Mouse (Mus musculus) embryonic facial prominence, embryonic 10.5 days (tissue): ENCODE measurements around the gene Safb2. TPM values are rescaled to one million over a fixed set of nuclear protein-coding genes. Genes with fewer than 3 reads are reported as not detected.

Experiments used
- DNase-seq: peaks from one replicate; pipeline ENCODE4 v3.0.0-alpha.2; 2017; ENCODE audit warnings: low spot score
- H3K27ac ChIP-seq: fragments of 300-500 bp; sonication (generic); replicated peaks from 2 replicates; pipeline ENCODE4 v1.5.1; 2016; ENCODE audit warnings: mild to moderate bottlenecking
- H3K27me3 ChIP-seq: fragments of 300-500 bp; sonication (generic); replicated peaks from 2 replicates; pipeline ENCODE4 v1.6.1; 2016; ENCODE audit warnings: low read depth, mild to moderate bottlenecking; ENCODE audit not compliant: poor library complexity, severe bottlenecking
- H3K36me3 ChIP-seq: fragments of 300-500 bp; sonication (generic); replicated peaks from 2 replicates; pipeline ENCODE4 v1.6.1; 2016; ENCODE audit warnings: mild to moderate bottlenecking, moderate library complexity
- H3K4me1 ChIP-seq: fragments of 300-500 bp; sonication (generic); 2 replicates; pipeline ENCODE4 v1.6.1; 2016
- H3K4me3 ChIP-seq: fragments of 300-500 bp; sonication (generic); 2 replicates; pipeline ENCODE4 v1.5.1; 2016; ENCODE audit warnings: mild to moderate bottlenecking, moderate library complexity
- H3K9me3 ChIP-seq: fragments of 300-500 bp; sonication (generic); 2 replicates; pipeline ENCODE4 v1.6.1; 2016; ENCODE audit warnings: mild to moderate bottlenecking
- WGBS: fragments of 180-500 bp; shearing (Covaris S2); methylation state at CpG from one replicate; pipeline ENCODE4 v1.1.7; 2016; 5-methylcytosine and 5-hydroxymethylcytosine counted together
- polyA plus RNA-seq: library from polyadenylated mRNA; unstranded; fragments of >200 nt; fragmentation: Nextera tagmentation; extraction: Ambion mirVana; gene quantifications from 2 replicates; pipeline ENCODE4 v1.2.1, GENCODE M21; 2016

The Safb2 gene
- polyA plus RNA-seq, 1 experiment from 2014 or later, result 98.6 TPM

DNA sequence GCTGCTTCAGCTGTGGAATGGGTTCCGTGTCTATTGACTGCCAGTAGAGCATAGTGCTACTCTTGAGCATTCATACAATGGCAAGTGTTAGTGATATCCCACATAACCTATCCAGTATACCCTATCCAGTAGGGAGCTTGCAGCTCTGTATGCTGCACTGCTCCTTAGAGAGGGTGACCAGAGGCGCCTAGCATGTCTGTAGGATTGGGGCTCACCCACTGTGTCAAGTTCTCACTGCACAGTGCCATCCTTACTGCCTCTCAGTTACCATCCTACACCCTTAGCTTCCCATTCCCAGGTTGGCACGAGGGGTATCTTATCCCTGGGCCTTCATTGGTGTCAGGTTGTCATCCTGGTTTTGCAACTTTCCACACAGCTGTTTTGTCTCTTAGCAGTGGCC is 20.0 kb upstream of the Safb2 start:
- peaks cover 88% of the 10 kb centered on the region for H3K36me3 ChIP-seq
- no peaks in the 10 kb centered on the region for H3K27me3 ChIP-seq
- 94% methylated on average over 3 of the region's 3 CpGs for WGBS

GRCm38 (mm10) chr17:56604070-56604380 is 19.6 kb upstream of the Safb2 start:
- peaks cover 15% of the 10 kb centered on the region for H3K4me1 ChIP-seq
- H3K4me3 ChIP-seq, result no peak overlapping the region
- H3K36me3 ChIP-seq, result peaks cover 91% of the 10 kb centered on the region
- DNase-seq, result no peak
- H3K27me3 ChIP-seq, result no peaks in the 10 kb centered on the region
- 93% methylated on average over 9 of the region's 9 CpGs for WGBS
- no peak overlapping the region for H3K27ac ChIP-seq
- H3K9me3 ChIP-seq, result no peaks in the 10 kb centered on the region

More for the DNA sequence above, 20.0 kb upstream of the Safb2 start:
- no peak for DNase-seq
- no peaks in the 10 kb centered on the region for H3K9me3 ChIP-seq
- peaks cover 17% of the 10 kb centered on the region for H3K4me1 ChIP-seq
- H3K4me3 ChIP-seq, result no peak overlapping the region
- no peak overlapping the region for H3K27ac ChIP-seq

GRCm38 (mm10) chr17:56603186-56604069 is 19.0 kb upstream of the Safb2 start:
- no peak overlapping the region for H3K27ac ChIP-seq
- H3K4me3 ChIP-seq, result 0 out of 2 replicates have a peak overlapping the region, but pooled peaks have one; percentile 16
- no peaks in the 10 kb centered on the region for H3K27me3 ChIP-seq
- 96% methylated on average over 28 of the region's 28 CpGs for WGBS
- no peaks in the 10 kb centered on the region for H3K9me3 ChIP-seq
- peaks cover 9% of the 10 kb centered on the region for H3K4me1 ChIP-seq
- DNase-seq, result no peak
- peaks cover 94% of the 10 kb centered on the region for H3K36me3 ChIP-seq

GRCm38 (mm10) chr17:56593527-56594271 is 9.3 kb upstream of the Safb2 start:
- H3K36me3 ChIP-seq, result peaks cover 97% of the 10 kb centered on the region
- no peak overlapping the region for H3K27ac ChIP-seq
- 0 out of 2 replicates have a peak, but pooled peaks cover 4% of the 10 kb centered on the region for H3K4me1 ChIP-seq
- no peak for DNase-seq
- no peaks in the 10 kb centered on the region for H3K9me3 ChIP-seq
- no peak overlapping the region for H3K4me3 ChIP-seq
- H3K27me3 ChIP-seq, result no peaks in the 10 kb centered on the region
- WGBS, result 96% methylated on average over 8 of the region's 8 CpGs

DNA sequence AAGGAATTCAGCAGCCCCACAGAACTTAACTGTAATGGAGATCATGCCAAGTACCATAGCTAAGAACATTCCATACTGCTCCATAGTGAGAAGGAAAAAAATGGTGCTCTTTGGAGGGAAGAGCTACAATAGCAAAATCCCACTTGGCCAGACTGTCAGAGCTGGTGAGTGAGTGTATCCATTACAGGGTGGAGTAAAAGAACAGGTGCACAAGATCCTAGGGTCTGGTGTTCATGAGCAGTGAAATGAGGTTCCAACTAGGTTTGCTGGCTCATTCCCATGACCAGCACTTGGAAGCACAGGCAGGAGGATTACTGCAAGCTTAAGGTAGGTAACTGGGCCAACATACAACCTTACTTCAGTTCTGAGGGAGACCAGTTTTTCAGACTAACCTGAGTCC is 8.2 kb upstream of the Safb2 start:
- Histone ChIP-seq H3K4me1 (peaks cover 8% of the 10 kb centered on the region), H3K36me3 (peaks cover 100% of the 10 kb centered on the region), H3K9me3 (no peaks in the 10 kb centered on the region), H3K4me3 (no peak overlapping the region), H3K27ac (no peak overlapping the region), H3K27me3 (no peaks in the 10 kb centered on the region)
- DNase-seq, result no peak

- Histone ChIP-seq H3K27ac (no peak overlapping the region), H3K36me3 (peaks cover 80% of the 10 kb centered on the region), H3K27me3 (no peaks in the 10 kb centered on the region), H3K4me3 (no peak overlapping the region), H3K9me3 (no peaks in the 10 kb centered on the region), H3K4me1 (peaks cover 26% of the 10 kb centered on the region)
- DNase-seq, result no peak
- 97% methylated on average over 4 of the region's 4 CpGs for WGBS
Observed at GRCm38 (mm10) chr17:56588921-56589320, 4.5 kb upstream of the Safb2 start.

- 89% methylated on average over 1 of the region's 1 CpGs for WGBS
- no peak for DNase-seq
- Histone ChIP-seq H3K36me3 (peaks cover 72% of the 10 kb centered on the region), H3K27me3 (no peaks in the 10 kb centered on the region), H3K4me1 (peaks cover 37% of the 10 kb centered on the region), H3K4me3 (peak overlapping the region; percentile 80; the same call in 1 of the 2 replicates), H3K27ac (no peak overlapping the region), H3K9me3 (no peaks in the 10 kb centered on the region)
Observed at GRCm38 (mm10) chr17:56587773-56588172, 3.4 kb upstream of the Safb2 start.

DNA sequence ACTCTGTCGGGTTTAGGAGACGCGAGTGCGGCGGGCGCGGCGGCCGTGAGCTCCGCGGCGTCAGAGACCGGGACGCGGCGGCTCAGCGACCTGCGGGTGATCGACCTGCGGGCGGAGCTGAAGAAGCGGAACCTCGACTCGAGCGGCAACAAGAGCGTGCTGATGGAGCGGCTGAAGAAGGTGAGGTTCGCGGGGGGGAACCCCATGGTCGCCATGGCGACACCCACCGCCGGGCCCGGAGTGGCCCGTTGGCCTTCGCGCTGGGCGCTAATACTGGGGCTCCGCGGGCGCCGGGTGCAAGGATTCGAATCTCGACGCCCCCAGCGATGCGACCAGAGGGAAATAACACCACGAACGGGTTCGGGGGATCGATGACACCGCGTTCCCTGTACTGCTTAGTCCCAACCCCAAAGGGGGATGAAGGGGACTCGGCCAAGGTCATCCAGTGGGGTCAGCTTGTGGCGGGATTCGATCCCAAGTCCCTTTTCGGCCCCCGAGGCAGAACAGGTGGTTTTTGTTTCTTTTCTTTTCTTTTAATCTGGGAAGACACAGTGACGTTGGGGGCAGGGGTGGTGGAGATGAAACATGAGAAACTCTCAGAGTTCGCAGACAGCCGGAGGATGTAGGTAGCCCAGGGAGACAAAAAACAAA is 911 bp upstream of the Safb2 start:
- peaks cover 46% of the 10 kb centered on the region for H3K4me1 ChIP-seq
- peak; percentile 67 for DNase-seq
- H3K27me3 ChIP-seq, result no peaks in the 10 kb centered on the region
- H3K27ac ChIP-seq, result peak overlapping the region; percentile 94
- WGBS, result under 1% methylated on average over 61 of the region's 61 CpGs
- H3K36me3 ChIP-seq, result peaks cover 72% of the 10 kb centered on the region
- peak overlapping the region; percentile 80 for H3K4me3 ChIP-seq
- H3K9me3 ChIP-seq, result no peaks in the 10 kb centered on the region

- 4% methylated on average over 33 of the region's 33 CpGs for WGBS
- H3K27me3 ChIP-seq, result no peaks in the 10 kb centered on the region
- no peak for DNase-seq
- peak overlapping the region; percentile 80 for H3K4me3 ChIP-seq
- H3K4me1 ChIP-seq, result peaks cover 46% of the 10 kb centered on the region
- peak overlapping the region; percentile 94 for H3K27ac ChIP-seq
- H3K9me3 ChIP-seq, result no peaks in the 10 kb centered on the region
- peaks cover 72% of the 10 kb centered on the region for H3K36me3 ChIP-seq
Observed at GRCm38 (mm10) chr17:56583611-56584256, 651 bp downstream of the Safb2 start.

DNA sequence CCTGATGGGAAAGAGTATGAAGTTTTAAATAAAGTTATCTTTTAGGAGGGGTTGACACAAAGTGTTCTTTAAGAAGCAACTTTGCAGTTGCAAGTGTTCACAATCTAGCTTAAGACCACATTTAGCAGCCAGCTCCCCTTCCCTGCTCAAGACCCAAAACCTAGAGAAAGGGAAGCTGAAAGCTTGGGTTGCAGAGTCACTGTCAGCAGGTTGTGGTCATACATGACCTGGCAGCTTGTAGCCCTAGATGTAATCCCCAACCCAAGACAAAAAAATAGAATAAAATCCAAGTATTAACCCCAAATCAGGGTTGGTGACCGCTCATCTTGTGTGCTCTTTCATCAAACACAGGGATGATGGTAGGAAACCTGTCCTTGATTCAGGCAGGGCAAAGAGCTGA is 1.3 kb downstream of the Safb2 start:
- Histone ChIP-seq H3K27me3 (no peaks in the 10 kb centered on the region), H3K9me3 (no peaks in the 10 kb centered on the region), H3K27ac (peak overlapping the region; percentile 94), H3K4me3 (peak overlapping the region; percentile 80), H3K4me1 (peaks cover 46% of the 10 kb centered on the region), H3K36me3 (peaks cover 72% of the 10 kb centered on the region)
- DNase-seq, result no peak
- 80% methylated on average over 1 of the region's 1 CpGs for WGBS

DNA sequence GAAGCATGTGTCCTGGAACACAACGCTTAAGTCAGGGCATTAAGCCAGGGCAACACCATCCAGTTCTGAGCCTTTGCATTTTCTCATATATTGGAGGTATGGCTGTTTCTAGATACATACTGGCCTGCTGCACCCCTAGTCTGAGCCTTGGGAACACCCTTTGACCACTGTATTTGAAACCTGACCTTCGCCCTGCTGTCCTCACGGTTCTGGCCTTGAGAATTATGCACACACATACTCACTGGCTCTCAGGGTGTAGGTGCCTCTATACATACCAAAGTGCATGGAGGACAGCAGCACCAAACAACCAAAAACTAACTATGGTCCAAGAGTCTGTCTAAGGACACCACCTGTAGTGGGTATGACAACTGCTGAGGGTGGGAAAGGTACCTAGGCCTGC is 11.4 kb downstream of the Safb2 start:
- DNase-seq, result no peak
- H3K27me3 ChIP-seq, result no peaks in the 10 kb centered on the region
- no peak overlapping the region for H3K27ac ChIP-seq
- H3K9me3 ChIP-seq, result no peaks in the 10 kb centered on the region
- H3K4me1 ChIP-seq, result no peaks in the 10 kb centered on the region
- peaks cover 97% of the 10 kb centered on the region for H3K36me3 ChIP-seq
- 96% methylated on average over 3 of the region's 3 CpGs for WGBS
- H3K4me3 ChIP-seq, result no peak overlapping the region

- WGBS, result 90% methylated on average over 1 of the region's 1 CpGs
- no peaks in the 10 kb centered on the region for H3K9me3 ChIP-seq
- no peak overlapping the region for H3K4me3 ChIP-seq
- H3K4me1 ChIP-seq, result no peaks in the 10 kb centered on the region
- H3K27me3 ChIP-seq, result no peaks in the 10 kb centered on the region
- no peak overlapping the region for H3K27ac ChIP-seq
- peaks cover 97% of the 10 kb centered on the region for H3K36me3 ChIP-seq
- DNase-seq, result no peak
Observed at GRCm38 (mm10) chr17:56572154-56572553, 12.2 kb downstream of the Safb2 start.
